Mouse (Mus musculus): ENCODE measurements at regions not wholly inside any gene's neighbourhood (a gene's known extent, or its start where the extent isn't known, plus 50 kb on each side); places are given as distances from the start of the nearest gene placed in this dataset.

GRCm38 (mm10) chr2:179181366-179181765 is 260.9 kb upstream of the Cdh4 start:
- no peak for DNase-seq (ENCODE audit: extremely low read depth, insufficient read length, low spot score)

GRCm38 (mm10) chr2:179182123-179182522 is 260.1 kb upstream of the Cdh4 start:
- DNase-seq (ENCODE audit: extremely low read depth, insufficient read length, low spot score): no peak

GRCm38 (mm10) chr2:179192906-179193496 is 249.2 kb upstream of the Cdh4 start:
- DNase-seq (ENCODE audit: extremely low read depth, insufficient read length, low spot score): no peak

- DNase-seq (ENCODE audit: extremely low read depth, insufficient read length, low spot score): peak; percentile 12
Observed at GRCm38 (mm10) chr2:179193507-179194160, 248.6 kb upstream of the Cdh4 start.

- no peak for DNase-seq (ENCODE audit: extremely low read depth, insufficient read length, low spot score)
Observed at GRCm38 (mm10) chr2:179197471-179197870, 244.8 kb upstream of the Cdh4 start.

GRCm38 (mm10) chr2:179200495-179200894 is 241.7 kb upstream of the Cdh4 start:
- DNase-seq (ENCODE audit: extremely low read depth, insufficient read length, low spot score): no peak

GRCm38 (mm10) chr2:179210164-179210805 is 231.9 kb upstream of the Cdh4 start:
- DNase-seq (ENCODE audit: extremely low read depth, insufficient read length, low spot score): no peak

GRCm38 (mm10) chr2:179216773-179217172 is 225.5 kb upstream of the Cdh4 start:
- DNase-seq (ENCODE audit: extremely low read depth, insufficient read length, low spot score): no peak

GRCm38 (mm10) chr2:179228096-179228495 is 214.1 kb upstream of the Cdh4 start:
- no peak for DNase-seq (ENCODE audit: extremely low read depth, insufficient read length, low spot score)

GRCm38 (mm10) chr2:179231708-179232354 is 210.4 kb upstream of the Cdh4 start:
- DNase-seq (ENCODE audit: extremely low read depth, insufficient read length, low spot score): no peak

GRCm38 (mm10) chr2:179238166-179238565 is 204.1 kb upstream of the Cdh4 start:
- DNase-seq (ENCODE audit: extremely low read depth, insufficient read length, low spot score): no peak

- no peak for DNase-seq (ENCODE audit: extremely low read depth, insufficient read length, low spot score)
Observed at GRCm38 (mm10) chr2:179260892-179261291, 181.3 kb upstream of the Cdh4 start.

- DNase-seq (ENCODE audit: extremely low read depth, insufficient read length, low spot score): no peak
Observed at GRCm38 (mm10) chr2:179263888-179264287, 178.3 kb upstream of the Cdh4 start.

- no peak for DNase-seq (ENCODE audit: extremely low read depth, insufficient read length, low spot score)
Observed at GRCm38 (mm10) chr2:179265436-179265835, 176.8 kb upstream of the Cdh4 start.

- DNase-seq (ENCODE audit: extremely low read depth, insufficient read length, low spot score): no peak
Observed at GRCm38 (mm10) chr2:179277204-179277886, 164.9 kb upstream of the Cdh4 start.

- DNase-seq (ENCODE audit: extremely low read depth, insufficient read length, low spot score): no peak
Observed at GRCm38 (mm10) chr2:179277887-179278282, 164.3 kb upstream of the Cdh4 start.

GRCm38 (mm10) chr2:179282276-179282675 is 160.0 kb upstream of the Cdh4 start:
- DNase-seq (ENCODE audit: extremely low read depth, insufficient read length, low spot score): no peak

- no peak for DNase-seq (ENCODE audit: extremely low read depth, insufficient read length, low spot score)
Observed at GRCm38 (mm10) chr2:179290394-179290793, 151.8 kb upstream of the Cdh4 start.

GRCm38 (mm10) chr2:179291046-179291563 is 151.1 kb upstream of the Cdh4 start:
- DNase-seq (ENCODE audit: extremely low read depth, insufficient read length, low spot score): no peak

- no peak for DNase-seq (ENCODE audit: extremely low read depth, insufficient read length, low spot score)
Observed at GRCm38 (mm10) chr2:179291958-179292357, 150.3 kb upstream of the Cdh4 start.

GRCm38 (mm10) chr2:179292566-179292965 is 149.7 kb upstream of the Cdh4 start:
- no peak for DNase-seq (ENCODE audit: extremely low read depth, insufficient read length, low spot score)
